Mouse (Mus musculus): ENCODE measurements around the gene Ly6g6c.

GRCm38 (mm10) chr17:35024261-35024660 lies 40.9 kb upstream of the Ly6g6c start:
- TF ChIP-seq CTCF (IDR thresholded peaks at IDR 0.05; ENCODE audit: low read depth) (no peak), EP300 (IDR thresholded peaks at IDR 0.05; ENCODE audit: low read depth) (no peak)

Measured in liver, postnatal 0 days (tissue).